Mouse (Mus musculus) liver, embryonic 12.5 days (tissue): ENCODE results near the gene Amigo1. TPM values are rescaled to one million over a fixed set of nuclear protein-coding genes. Genes with fewer than 3 reads are reported as not detected.
"Not testable (repeated sequence)": the region's sequence is repeated elsewhere in the genome, so short reads cannot be mapped to it uniquely, and the experiment has no call there.

Source experiments
- ATAC-seq: fragments of 200-750 bp; cut with Nextera tagmentation; 2 replicates; pipeline ENCODE4 v1.8.0; 2017; ENCODE audit warnings: moderate number of reproducible peaks, mild to moderate bottlenecking, moderate library complexity
- H3K27ac ChIP-seq: fragments of 300-500 bp; sonication (generic); 2 replicates; pipeline ENCODE4 v1.5.1; 2016; ENCODE audit warnings: mild to moderate bottlenecking
- H3K27me3 ChIP-seq: fragments of 300-500 bp; sonication (generic); replicated peaks from 2 replicates; pipeline ENCODE4 v1.6.1; 2016; ENCODE audit warnings: mild to moderate bottlenecking, moderate library complexity
- H3K36me3 ChIP-seq: fragments of 300-500 bp; sonication (generic); 2 replicates; pipeline ENCODE4 v1.6.1; 2016; ENCODE audit warnings: mild to moderate bottlenecking, moderate library complexity
- H3K4me1 ChIP-seq: fragments of 300-500 bp; sonication (generic); 2 replicates; pipeline ENCODE4 v1.6.1; 2016
- H3K4me2 ChIP-seq: fragments of 300-500 bp; sonication (generic); 2 replicates; pipeline ENCODE4 v1.6.1; 2016; ENCODE audit warnings: mild to moderate bottlenecking, moderate library complexity
- H3K4me3 ChIP-seq: fragments of 300-500 bp; sonication (generic); 2 replicates; pipeline ENCODE4 v1.5.1; 2016; ENCODE audit warnings: mild to moderate bottlenecking, moderate library complexity
- H3K9ac ChIP-seq: fragments of 300-500 bp; sonication (generic); 2 replicates; pipeline ENCODE4 v1.6.1; 2016; ENCODE audit warnings: mild to moderate bottlenecking, moderate library complexity
- H3K9me3 ChIP-seq: fragments of 300-500 bp; sonication (generic); replicated peaks from 2 replicates; pipeline ENCODE4 v1.6.1; 2016; ENCODE audit warnings: mild to moderate bottlenecking, moderate library complexity
- WGBS: fragments of 180-500 bp; shearing (Covaris S2); methylation state at CpG from one replicate; pipeline ENCODE4 v1.1.7; 2016; ENCODE audit not compliant: insufficient replicate concordance; 5-methylcytosine and 5-hydroxymethylcytosine counted together
- polyA plus RNA-seq: library from polyadenylated mRNA; unstranded; fragments of >200 nt; fragmentation: Nextera tagmentation; extraction: Ambion mirVana; gene quantifications from 2 replicates; pipeline ENCODE4 v1.2.1, GENCODE M21; 2016

Amigo1 gene
- polyA plus RNA-seq, 1 experiment from 2014 or later, result 1.1 TPM

- Histone ChIP-seq H3K9ac (no peak overlapping the region), H3K36me3 (no peaks in the 10 kb centered on the region), H3K4me1 (peaks cover 9% of the 10 kb centered on the region), H3K4me2 (peak overlapping the region; percentile 60), H3K27me3 (peaks cover 86% of the 10 kb centered on the region), H3K27ac (no peak overlapping the region), H3K9me3 (no peaks in the 10 kb centered on the region), H3K4me3 (peak overlapping the region; percentile 42)
- 6% methylated on average over 67 of the region's 67 CpGs for WGBS
- ATAC-seq, result no peak
Observed at GRCm38 (mm10) chr3:108225711-108226557, 39.8 kb downstream of the Amigo1 start.

GRCm38 (mm10) chr3:108226558-108227350 is 40.6 kb downstream of the Amigo1 start, which contains the start of gene Sypl2:
TSS of gene Sypl2 (minus strand) at chr3:108226648.
- H3K9ac ChIP-seq, result no peak within 1 kb of the TSS
- ATAC-seq, result no peak
- no peak within 1 kb of the TSS for H3K27ac ChIP-seq
- H3K36me3 ChIP-seq, result no peaks in the 10 kb centered on the region
- H3K27me3 ChIP-seq, result peaks cover 77% of the 10 kb centered on the region
- peak within 1 kb of the TSS; percentile 42 for H3K4me3 ChIP-seq
- peaks cover 9% of the 10 kb centered on the region for H3K4me1 ChIP-seq
- WGBS, result 7% methylated on average over 44 of the region's 44 CpGs
- H3K4me2 ChIP-seq, result peak within 1 kb of the TSS; percentile 60
- H3K9me3 ChIP-seq, result no peaks in the 10 kb centered on the region

- Histone ChIP-seq H3K9me3 (no peaks in the 10 kb centered on the region), H3K9ac (no peak overlapping the region), H3K4me3 (no peak overlapping the region), H3K4me2 (no peak overlapping the region), H3K27me3 (peaks cover 75% of the 10 kb centered on the region), H3K36me3 (no peaks in the 10 kb centered on the region), H3K27ac (no peak overlapping the region), H3K4me1 (peaks cover 9% of the 10 kb centered on the region)
- no peak for ATAC-seq
- WGBS, result 54% methylated on average over 2 of the region's 2 CpGs
Observed at GRCm38 (mm10) chr3:108227521-108227920, 41.4 kb downstream of the Amigo1 start.

- Histone ChIP-seq H3K27ac (no peak overlapping the region), H3K4me1 (peaks cover 2% of the 10 kb centered on the region; the same call in 1 of the 2 replicates), H3K4me3 (no peak overlapping the region), H3K9ac (no peak overlapping the region), H3K4me2 (no peak overlapping the region), H3K36me3 (no peaks in the 10 kb centered on the region), H3K27me3 (peaks cover 38% of the 10 kb centered on the region), H3K9me3 (no peaks in the 10 kb centered on the region)
- ATAC-seq, result no peak
- WGBS, result 68% methylated on average over 4 of the region's 4 CpGs
Observed at GRCm38 (mm10) chr3:108231646-108232045, 45.5 kb downstream of the Amigo1 start.

GRCm38 (mm10) chr3:108237474-108238102 is 51.5 kb downstream of the Amigo1 start:
- not testable (repeated sequence) for H3K4me1 ChIP-seq, H3K4me3 ChIP-seq, H3K36me3 ChIP-seq, H3K27me3 ChIP-seq, H3K9ac ChIP-seq, H3K27ac ChIP-seq, ATAC-seq, H3K9me3 ChIP-seq, H3K4me2 ChIP-seq
- 69% methylated on average over 4 of the region's 4 CpGs for WGBS

GRCm38 (mm10) chr3:108241243-108241839 is 55.2 kb downstream of the Amigo1 start:
- Histone ChIP-seq H3K9me3 (no peaks in the 10 kb centered on the region), H3K9ac (no peak overlapping the region), H3K27ac (no peak overlapping the region), H3K4me1 (no peaks in the 10 kb centered on the region), H3K36me3 (no peaks in the 10 kb centered on the region), H3K4me2 (no peak overlapping the region), H3K4me3 (no peak overlapping the region), H3K27me3 (no peaks in the 10 kb centered on the region; the same call in 1 of the 2 replicates)
- WGBS, result 72% methylated on average over 3 of the region's 3 CpGs
- no peak for ATAC-seq

Other genes starting within 250 kb of the Amigo1 start
- gene Gstm6, start 242.6 kb upstream of the Amigo1 start, polyA plus RNA-seq, result 7.1 and 7.5 TPM in 2 replicates
- gene Gstm3, start 217.1 kb upstream of the Amigo1 start, polyA plus RNA-seq, result 7.9 and 10.0 TPM in 2 replicates
- gene Gstm2, start 199.9 kb upstream of the Amigo1 start, polyA plus RNA-seq, result 7.6 and 7.8 TPM in 2 replicates
- gene Gstm1, start 168.4 kb upstream of the Amigo1 start, polyA plus RNA-seq, result 228 and 237 TPM in 2 replicates
- 16.2 and 16.6 TPM in 2 replicates for gene Gstm4, start 141.4 kb upstream of the Amigo1 start, polyA plus RNA-seq
- 77.4 and 80.6 TPM in 2 replicates for gene Ampd2, start 99.7 kb upstream of the Amigo1 start, polyA plus RNA-seq
- 2.7 and 3.3 TPM in 2 replicates for gene Gnat2, start 93.5 kb upstream of the Amigo1 start, polyA plus RNA-seq
- 89.0 and 91.7 TPM in 2 replicates for gene Gnai3, start 40.2 kb upstream of the Amigo1 start, polyA plus RNA-seq
- gene Gpr61, start 31.5 kb upstream of the Amigo1 start, polyA plus RNA-seq, result 0.04 TPM in 1 of 2 replicates, not detected in the other
- 2.8 TPM in 2 replicates for gene Cyb561d1, start 14.9 kb downstream of the Amigo1 start, polyA plus RNA-seq
- 4.5 and 4.9 TPM in 2 replicates for gene Atxn7l2, start 24.6 kb downstream of the Amigo1 start, polyA plus RNA-seq
- 0.12 and 0.14 TPM in 2 replicates for gene Sypl2, start 40.3 kb downstream of the Amigo1 start, polyA plus RNA-seq
- 213 and 222 TPM in 2 replicates for gene Psma5, start 70.6 kb downstream of the Amigo1 start, polyA plus RNA-seq
- 6.5 and 6.9 TPM in 2 replicates for gene Sort1, start 97.7 kb downstream of the Amigo1 start, polyA plus RNA-seq
- 0.19 TPM in 1 of 2 replicates, not detected in the other for gene Mybphl, start 178.6 kb downstream of the Amigo1 start, polyA plus RNA-seq
- 20.2 and 21.2 TPM in 2 replicates for gene Psrc1, start 197.5 kb downstream of the Amigo1 start, polyA plus RNA-seq
- gene Celsr2, start 229.2 kb downstream of the Amigo1 start, polyA plus RNA-seq, result 0.49 and 0.93 TPM in 2 replicates